Mouse (Mus musculus) CH12.LX (cell line): ENCODE data around the gene Pptc7. TPM values are rescaled to one million over a fixed set of nuclear protein-coding genes. Genes with fewer than 3 reads are reported as not detected.
A peak's percentile ranks its signal among the peaks of the same experiment; 100 is the strongest.

Source experiments
- DNase-seq: peaks from one replicate; pipeline ENCODE4 v3.0.0-alpha.2; 2013; ENCODE audit errors: extremely low read depth
- H3K27ac ChIP-seq: 2 replicates; pipeline ENCODE4 v1.5.1; 2012; ENCODE audit warnings: low read depth, mild to moderate bottlenecking, control low read depth, moderate library complexity; ENCODE audit not compliant: insufficient read depth
- H3K27me3 ChIP-seq: replicated peaks from 2 replicates; pipeline ENCODE3; 2012; ENCODE audit warnings: inconsistent platforms
- H3K36me3 ChIP-seq, 2 experiments: replicated peaks in 1 of 2; 2 replicates each; pipeline versions ENCODE3 to v1.6.1; 2012; ENCODE audit warnings: inconsistent platforms in 1 of 2, low read length in 1 of 2, mild to moderate bottlenecking in 1 of 2, mixed read lengths in 1 of 2, moderate library complexity in 1 of 2; ENCODE audit not compliant: control insufficient read depth in 1 of 2, insufficient read depth in 1 of 2
- H3K4me1 ChIP-seq, 2 experiments: 2 replicates each; pipeline ENCODE4 v1.6.1; 2012; ENCODE audit warnings: inconsistent platforms in 1 of 2, moderate library complexity in 1 of 2; ENCODE audit not compliant: insufficient read depth in 2 of 2, control insufficient read depth in 1 of 2
- H3K4me2 ChIP-seq: 2 replicates; pipeline ENCODE4 v1.6.1; 2012; ENCODE audit warnings: low read depth, mild to moderate bottlenecking, control low read depth; ENCODE audit not compliant: poor library complexity, insufficient read depth, severe bottlenecking
- H3K4me3 ChIP-seq, 3 experiments: fragments of 150-350 bp in 1 of 3; sonication (generic) in 1 of 3; replicated peaks in 1 of 3; 2 replicates each; pipeline versions ENCODE3 to v1.5.1; 2011 to 2012; ENCODE audit warnings: low read depth in 2 of 3, low read length in 2 of 3, mild to moderate bottlenecking in 2 of 3, moderate library complexity in 2 of 3, control low read depth in 1 of 3, improper control_type of control experiment in 1 of 3, inconsistent platforms in 1 of 3, mixed read lengths in 1 of 3; ENCODE audit not compliant: poor library complexity in 1 of 3
- H3K79me2 ChIP-seq: replicated peaks from 2 replicates; pipeline ENCODE4 v1.6.1; 2012; ENCODE audit warnings: mild to moderate bottlenecking, moderate library complexity; ENCODE audit not compliant: control insufficient read depth, poor library complexity, insufficient read depth, severe bottlenecking; ENCODE audit errors: extremely low read depth
- H3K9ac ChIP-seq: 2 replicates; pipeline ENCODE4 v1.6.1; 2012; ENCODE audit warnings: low read depth, mild to moderate bottlenecking, control low read depth, moderate library complexity; ENCODE audit not compliant: insufficient read depth
- H3K9me3 ChIP-seq: replicated peaks from 2 replicates; pipeline ENCODE3; 2012; ENCODE audit warnings: low read length, inconsistent platforms, mixed read lengths
- BHLHE40 ChIP-seq: IDR thresholded peaks from 2 replicates; pipeline ENCODE4 v1.6.1; 2011; ENCODE audit warnings: mild to moderate bottlenecking, low read depth, low read length, improper control_type of control experiment
- CHD2 ChIP-seq: IDR thresholded peaks from 2 replicates; pipeline ENCODE4 v1.6.1; 2011; ENCODE audit warnings: low read length, improper control_type of control experiment
- E2F4 ChIP-seq: IDR thresholded peaks from 2 replicates; pipeline ENCODE4 v1.6.1; 2011; ENCODE audit warnings: low read depth, low read length, improper control_type of control experiment; ENCODE audit not compliant: insufficient replicate concordance
- ELF1 ChIP-seq: IDR thresholded peaks from 2 replicates; pipeline ENCODE4 v1.6.1; 2014; ENCODE audit warnings: low read depth, mild to moderate bottlenecking, inconsistent platforms, low read length, improper control_type of control experiment
- ETS1 ChIP-seq: conservative IDR thresholded peaks from 2 replicates; pipeline ENCODE4 v1.6.1; 2012; ENCODE audit warnings: low read depth, mild to moderate bottlenecking, inconsistent platforms, low read length, improper control_type of control experiment, moderate library complexity
- HCFC1 ChIP-seq: IDR thresholded peaks from 2 replicates; pipeline ENCODE4 v1.6.1; 2012; ENCODE audit warnings: low read depth, mild to moderate bottlenecking, inconsistent platforms, low read length, improper control_type of control experiment
- IRF4 ChIP-seq: IDR thresholded peaks from 2 replicates; pipeline ENCODE4 v1.6.1; 2014; ENCODE audit warnings: low read depth, mild to moderate bottlenecking, inconsistent platforms, low read length, improper control_type of control experiment
- JUND ChIP-seq: conservative IDR thresholded peaks from 2 replicates; pipeline ENCODE4 v1.6.1; 2011; ENCODE audit warnings: low read depth, low read length, improper control_type of control experiment
- KAT2A ChIP-seq: IDR thresholded peaks from 2 replicates; pipeline ENCODE4 v1.6.1; 2012; ENCODE audit warnings: low read length, improper control_type of control experiment, inconsistent platforms; ENCODE audit not compliant: insufficient replicate concordance
- MAX ChIP-seq: IDR thresholded peaks from 2 replicates; pipeline ENCODE4 v1.6.1; 2011; ENCODE audit warnings: low read length, improper control_type of control experiment
- MEF2A ChIP-seq: IDR thresholded peaks from 2 replicates; pipeline ENCODE4 v1.6.1; 2014; ENCODE audit warnings: low read depth, mild to moderate bottlenecking, inconsistent platforms, low read length, improper control_type of control experiment, borderline replicate concordance
- MXI1 ChIP-seq: IDR thresholded peaks from 2 replicates; pipeline ENCODE4 v1.6.1; 2011; ENCODE audit warnings: mild to moderate bottlenecking, low read depth, low read length, improper control_type of control experiment
- MYC ChIP-seq: IDR thresholded peaks from 2 replicates; pipeline ENCODE4 v1.6.1; 2011; ENCODE audit warnings: low read depth, mild to moderate bottlenecking, improper control_type of control experiment, low read length
- NELFE ChIP-seq: IDR thresholded peaks from 2 replicates; pipeline ENCODE4 v1.6.1; 2011; ENCODE audit warnings: low read depth, low read length, improper control_type of control experiment
- NRF1 ChIP-seq: IDR thresholded peaks from 2 replicates; pipeline ENCODE4 v1.6.1; 2014; ENCODE audit warnings: low read depth, mild to moderate bottlenecking, inconsistent platforms, low read length, improper control_type of control experiment, moderate library complexity
- PAX5 ChIP-seq: IDR thresholded peaks from 2 replicates; pipeline ENCODE4 v1.6.1; 2012; ENCODE audit warnings: low read length, inconsistent platforms, mixed read lengths
- POLR2A ChIP-seq: IDR thresholded peaks from 2 replicates; pipeline ENCODE4 v1.6.1; 2011; ENCODE audit warnings: low read depth, mild to moderate bottlenecking, improper control_type of control experiment, low read length
- POLR2AphosphoS2 ChIP-seq: IDR thresholded peaks from 2 replicates; pipeline ENCODE4 v1.6.1; 2011; ENCODE audit warnings: low read depth, low read length, improper control_type of control experiment
- RCOR1 ChIP-seq: conservative IDR thresholded peaks from 2 replicates; pipeline ENCODE4 v1.6.1; 2012; ENCODE audit warnings: low read depth, mild to moderate bottlenecking, inconsistent platforms, low read length, improper control_type of control experiment
- SIN3A ChIP-seq: IDR thresholded peaks from 2 replicates; pipeline ENCODE4 v1.6.1; 2012; ENCODE audit warnings: low read length, improper control_type of control experiment, inconsistent platforms
- TBP ChIP-seq: conservative IDR thresholded peaks from 2 replicates; pipeline ENCODE4 v1.6.1; 2011; ENCODE audit warnings: low read depth, low read length, improper control_type of control experiment
- TCF12 ChIP-seq: IDR thresholded peaks from 2 replicates; pipeline ENCODE4 v1.6.1; 2014; ENCODE audit warnings: low read depth, mild to moderate bottlenecking, inconsistent platforms, low read length, improper control_type of control experiment
- UBTF ChIP-seq: IDR thresholded peaks from 2 replicates; pipeline ENCODE4 v1.6.1; 2012; ENCODE audit warnings: low read depth, mild to moderate bottlenecking, inconsistent platforms, low read length, improper control_type of control experiment, moderate library complexity
- USF1 ChIP-seq: IDR thresholded peaks from 2 replicates; pipeline ENCODE4 v1.6.1; 2014; ENCODE audit warnings: low read depth, mild to moderate bottlenecking, inconsistent platforms, low read length, improper control_type of control experiment
- ZC3H11A ChIP-seq: IDR thresholded peaks from 2 replicates; pipeline ENCODE4 v1.6.1; 2012; ENCODE audit warnings: low read depth, mild to moderate bottlenecking, inconsistent platforms, low read length, improper control_type of control experiment
- ZKSCAN1 ChIP-seq: IDR thresholded peaks from 2 replicates; pipeline ENCODE4 v1.6.1; 2012; ENCODE audit warnings: low read depth, inconsistent platforms, low read length, improper control_type of control experiment, borderline replicate concordance
- ZMIZ1 ChIP-seq: IDR thresholded peaks from 2 replicates; pipeline ENCODE4 v1.6.1; 2012; ENCODE audit warnings: low read depth, mild to moderate bottlenecking, inconsistent platforms, low read length, improper control_type of control experiment
- ZNF384 ChIP-seq: IDR thresholded peaks from 2 replicates; pipeline ENCODE4 v1.6.1; 2012; ENCODE audit warnings: low read depth, low read length, improper control_type of control experiment, inconsistent platforms
- dilution Hi-C: fragments of 300-500 bp; cut with MboI; formaldehyde crosslinking; loops from 2 replicates; pipeline ENCODE4 v1.14.3; 2020; ENCODE audit warnings: low sequenced_read_pairs; ENCODE audit not compliant: extremely low pct_unique_long_range_greater_than_20kb, extremely low pct_ligation_motif_present
- in situ Hi-C: fragments of 300-500 bp; cut with MboI; formaldehyde crosslinking; loops from 3 replicates; pipeline ENCODE4 v1.14.3; 2019; ENCODE audit warnings: low sequenced_read_pairs, low pct_ligation_motif_present, low pct_unique_long_range_greater_than_20kb, mixed read lengths
- polyA plus RNA-seq: library from polyadenylated mRNA; unstranded; fragments of >175 nt; gene quantifications from 2 replicates; pipeline ENCODE4 v1.2.1, GENCODE M21; 2012; ENCODE audit warnings: low read depth; ENCODE audit not compliant: insufficient read length
- total RNA-seq, 2 experiments: library from RNA; depleted of rRNA; stranded (reverse); fragments of 300-350 nt in 1 of 2; fragments of >200 nt in 1 of 2; gene quantifications; 2 replicates each; pipeline ENCODE4 v1.2.3; 2012 to 2014

Gene Pptc7
- total and polyA plus RNA-seq, 3 experiments = 17.1 to 25.9 (median 23.6) TPM

DNA sequence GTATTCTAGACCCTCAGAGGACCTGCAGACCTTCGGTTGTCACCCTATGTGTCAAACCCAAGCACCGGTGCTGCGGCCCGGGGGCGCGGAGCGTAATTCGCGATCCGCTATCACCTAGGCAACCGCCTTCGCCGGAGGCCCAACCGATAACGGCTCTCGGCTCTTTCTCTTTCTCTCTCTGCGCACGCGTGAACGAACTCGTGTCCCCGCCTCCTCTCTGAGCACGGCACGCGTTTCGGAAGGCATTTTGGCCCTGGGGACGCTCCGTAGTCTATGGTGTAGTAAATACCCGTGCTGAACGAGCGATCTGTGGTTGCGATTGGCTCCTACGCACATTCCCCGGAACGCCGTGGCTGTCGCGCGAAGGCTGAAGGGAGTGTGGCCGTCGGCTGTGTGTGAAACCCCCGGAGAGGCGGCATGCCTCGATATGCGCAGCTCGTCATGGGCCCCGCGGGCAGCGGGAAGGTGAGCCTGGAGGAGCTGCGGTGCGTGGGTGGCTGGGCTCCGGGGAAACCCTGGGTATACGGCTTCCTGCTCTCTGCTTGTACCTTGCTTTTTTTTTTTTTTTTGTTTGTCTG, 88.1 kb downstream of the Pptc7 start, which contains the start of gene Fam216a:
TSS of gene Fam216a (minus strand) at position 173 of the 578 bp plus-strand sequence.
- peaks cover 4 to 15% of the 10 kb centered on the region in 2 experiments; a peak in 3 of 4 replicates for H3K4me1 ChIP-seq
- peak within 1 kb of the TSS; percentile 79 for H3K9ac ChIP-seq
- H3K9me3 ChIP-seq = no peaks in the 10 kb centered on the region
- peaks cover 23 to 55% of the 10 kb centered on the region in 2 experiments for H3K36me3 ChIP-seq
- H3K27ac ChIP-seq = peak within 1 kb of the TSS; percentile 84
- dilution Hi-C loops (no loop called here), in situ Hi-C loops (no loop called here)
- H3K4me3 ChIP-seq = peak within 1 kb of the TSS; percentile 63 to 91 (median 80)
- DNase-seq = peak; percentile 99
- no peaks in the 10 kb centered on the region for H3K27me3 ChIP-seq
- TF ChIP-seq ZNF384 (peak; percentile 82), TCF12 (peak; percentile 78; the same call in 1 of the 2 replicates), UBTF (no peak), CHD2 (peak; percentile 66; the same call in 1 of the 2 replicates), USF1 (no peak), MXI1 (peak; percentile 93), NRF1 (peak; percentile 92), POLR2A (peak; percentile 85), IRF4 (peak; percentile 73), ZC3H11A (no peak), TBP (peak; percentile 68; the same call in 1 of the 2 replicates), MYC (peak; percentile 94), KAT2A (0 out of 2 replicates have a peak, but pooled peaks have one; percentile 52), MAX (peak; percentile 94), HCFC1 (peak; percentile 89), ETS1 (peak; percentile 66), E2F4 (peak; percentile 71; the same call in 1 of the 2 replicates), MEF2A (no peak), SIN3A (peak; percentile 94), RCOR1 (no peak), JUND (no peak), POLR2AphosphoS2 (peak; percentile 71; the same call in 1 of the 2 replicates), NELFE (peak; percentile 86; the same call in 1 of the 2 replicates), ELF1 (peak; percentile 85), ZKSCAN1 (no peak), PAX5 (no peak), ZMIZ1 (peak; percentile 84; the same call in 1 of the 2 replicates), BHLHE40 (peak; percentile 99)
- peaks cover 18% of the 10 kb centered on the region for H3K79me2 ChIP-seq
- peak within 1 kb of the TSS; percentile 98 for H3K4me2 ChIP-seq
